Mouse (Mus musculus): Measurements from ENCODE around the gene Prss57. TPM values are rescaled to one million over a fixed set of nuclear protein-coding genes. Genes with fewer than 3 reads are reported as not detected.

Gene Prss57
- polyA plus RNA-seq, 1 experiment from 2014 or later, result not detected

GRCm38 (mm10) chr10:79823011-79823410 lies 32.2 kb upstream of the Prss57 start:
- no peak overlapping the region for H3K4me3 ChIP-seq (ENCODE audit: low read depth, low read length)
- H3K36me3 ChIP-seq (ENCODE audit: control insufficient read depth, insufficient read depth, low read length), result peaks cover 7% of the 10 kb centered on the region; the same call in 1 of the 2 replicates
- H3K9me3 ChIP-seq (ENCODE audit: control insufficient read depth, low read length), result no peaks in the 10 kb centered on the region
- no peak overlapping the region for H3K9ac ChIP-seq (ENCODE audit: low read length)
- H3K27me3 ChIP-seq (ENCODE audit: control insufficient read depth, insufficient read depth, low read length), result no peaks in the 10 kb centered on the region
- peaks cover 5% of the 10 kb centered on the region; the same call in 1 of the 2 replicates for H3K4me1 ChIP-seq (ENCODE audit: control insufficient read depth, insufficient read depth, low read length)
- 74% methylated on average over 6 of the region's 6 CpGs for WGBS
- no peak for DNase-seq (ENCODE audit: low spot score)
- no peak overlapping the region for H3K4me2 ChIP-seq (ENCODE audit: low read depth)
- H3K27ac ChIP-seq (ENCODE audit: low read depth, low read length), result 0 out of 2 replicates have a peak overlapping the region, but pooled peaks have one; percentile 20
- no peak for ATAC-seq (ENCODE audit: insufficient read depth, low FRiP score, low TSS enrichment)

- Histone ChIP-seq H3K4me3 (ENCODE audit: low read depth, low read length) (no peak overlapping the region), H3K27ac (ENCODE audit: low read depth, low read length) (0 out of 2 replicates have a peak overlapping the region, but pooled peaks have one; percentile 20), H3K36me3 (ENCODE audit: control insufficient read depth, insufficient read depth, low read length) (peaks cover 8% of the 10 kb centered on the region; the same call in 1 of the 2 replicates), H3K27me3 (ENCODE audit: control insufficient read depth, insufficient read depth, low read length) (no peaks in the 10 kb centered on the region), H3K4me1 (ENCODE audit: control insufficient read depth, insufficient read depth, low read length) (peaks cover 5% of the 10 kb centered on the region; the same call in 1 of the 2 replicates), H3K9me3 (ENCODE audit: control insufficient read depth, low read length) (no peaks in the 10 kb centered on the region), H3K4me2 (ENCODE audit: low read depth) (no peak overlapping the region), H3K9ac (ENCODE audit: low read length) (no peak overlapping the region)
- no peak for DNase-seq (ENCODE audit: low spot score)
- WGBS, result 43% methylated on average over 16 of the region's 17 CpGs
- ATAC-seq (ENCODE audit: insufficient read depth, low FRiP score, low TSS enrichment), result no peak
Measured at GRCm38 (mm10) chr10:79822372-79822771, 31.6 kb upstream of the Prss57 start.

GRCm38 (mm10) chr10:79821731-79822130 lies 31.0 kb upstream of the Prss57 start:
- ATAC-seq (ENCODE audit: insufficient read depth, low FRiP score, low TSS enrichment) (no peak), DNase-seq (ENCODE audit: low spot score) (no peak)
- Histone ChIP-seq H3K4me2 (ENCODE audit: low read depth) (no peak overlapping the region), H3K4me1 (ENCODE audit: control insufficient read depth, insufficient read depth, low read length) (peaks cover 5% of the 10 kb centered on the region; the same call in 1 of the 2 replicates), H3K27me3 (ENCODE audit: control insufficient read depth, insufficient read depth, low read length) (no peaks in the 10 kb centered on the region), H3K27ac (ENCODE audit: low read depth, low read length) (no peak overlapping the region), H3K9me3 (ENCODE audit: control insufficient read depth, low read length) (no peaks in the 10 kb centered on the region), H3K9ac (ENCODE audit: low read length) (no peak overlapping the region), H3K36me3 (ENCODE audit: control insufficient read depth, insufficient read depth, low read length) (peaks cover 8% of the 10 kb centered on the region; the same call in 1 of the 2 replicates), H3K4me3 (ENCODE audit: low read depth, low read length) (no peak overlapping the region)
- WGBS, result 90% methylated on average over 12 of the region's 12 CpGs

GRCm38 (mm10) chr10:79820782-79821181 lies 30.0 kb upstream of the Prss57 start, which contains the start of gene Misp:
TSS of gene Misp (plus strand) at chr10:79820989.
- Histone ChIP-seq H3K4me3 (ENCODE audit: low read depth, low read length) (no peak within 1 kb of the TSS), H3K27me3 (ENCODE audit: control insufficient read depth, insufficient read depth, low read length) (no peaks in the 10 kb centered on the region), H3K4me2 (ENCODE audit: low read depth) (no peak within 1 kb of the TSS), H3K9ac (ENCODE audit: low read length) (no peak within 1 kb of the TSS), H3K9me3 (ENCODE audit: control insufficient read depth, low read length) (no peaks in the 10 kb centered on the region), H3K27ac (ENCODE audit: low read depth, low read length) (no peak within 1 kb of the TSS), H3K4me1 (ENCODE audit: control insufficient read depth, insufficient read depth, low read length) (peaks cover 5% of the 10 kb centered on the region; the same call in 1 of the 2 replicates), H3K36me3 (ENCODE audit: control insufficient read depth, insufficient read depth, low read length) (peaks cover 11% of the 10 kb centered on the region; the same call in 1 of the 2 replicates)
- DNase-seq (ENCODE audit: low spot score) (no peak), ATAC-seq (ENCODE audit: insufficient read depth, low FRiP score, low TSS enrichment) (no peak)
- 74% methylated on average over 11 of the region's 11 CpGs for WGBS

- H3K9ac ChIP-seq (ENCODE audit: low read length), result no peak overlapping the region
- WGBS, result 84% methylated on average over 8 of the region's 8 CpGs
- no peak overlapping the region for H3K4me2 ChIP-seq (ENCODE audit: low read depth)
- H3K27ac ChIP-seq (ENCODE audit: low read depth, low read length), result no peak overlapping the region
- peaks cover 11% of the 10 kb centered on the region for H3K36me3 ChIP-seq (ENCODE audit: control insufficient read depth, insufficient read depth, low read length)
- H3K9me3 ChIP-seq (ENCODE audit: control insufficient read depth, low read length), result no peaks in the 10 kb centered on the region
- no peak for DNase-seq (ENCODE audit: low spot score)
- no peak overlapping the region for H3K4me3 ChIP-seq (ENCODE audit: low read depth, low read length)
- peaks cover 5% of the 10 kb centered on the region; the same call in 1 of the 2 replicates for H3K4me1 ChIP-seq (ENCODE audit: control insufficient read depth, insufficient read depth, low read length)
- ATAC-seq (ENCODE audit: insufficient read depth, low FRiP score, low TSS enrichment), result no peak
- no peaks in the 10 kb centered on the region for H3K27me3 ChIP-seq (ENCODE audit: control insufficient read depth, insufficient read depth, low read length)
Measured at GRCm38 (mm10) chr10:79820277-79820676, 29.5 kb upstream of the Prss57 start.

GRCm38 (mm10) chr10:79819606-79820005 lies 28.8 kb upstream of the Prss57 start:
- no peak; the same call in 1 of the 2 replicates for ATAC-seq (ENCODE audit: insufficient read depth, low FRiP score, low TSS enrichment)
- 91% methylated on average over 17 of the region's 17 CpGs for WGBS
- Histone ChIP-seq H3K9me3 (ENCODE audit: control insufficient read depth, low read length) (no peaks in the 10 kb centered on the region), H3K36me3 (ENCODE audit: control insufficient read depth, insufficient read depth, low read length) (peaks cover 13% of the 10 kb centered on the region), H3K27me3 (ENCODE audit: control insufficient read depth, insufficient read depth, low read length) (no peaks in the 10 kb centered on the region), H3K4me3 (ENCODE audit: low read depth, low read length) (no peak overlapping the region), H3K4me2 (ENCODE audit: low read depth) (no peak overlapping the region), H3K4me1 (ENCODE audit: control insufficient read depth, insufficient read depth, low read length) (peaks cover 5% of the 10 kb centered on the region; the same call in 1 of the 2 replicates), H3K27ac (ENCODE audit: low read depth, low read length) (no peak overlapping the region), H3K9ac (ENCODE audit: low read length) (no peak overlapping the region)
- DNase-seq (ENCODE audit: low spot score), result no peak

- H3K4me3 ChIP-seq (ENCODE audit: low read depth, low read length), result no peak overlapping the region
- no peaks in the 10 kb centered on the region for H3K27me3 ChIP-seq (ENCODE audit: control insufficient read depth, insufficient read depth, low read length)
- H3K9me3 ChIP-seq (ENCODE audit: control insufficient read depth, low read length), result no peaks in the 10 kb centered on the region
- DNase-seq (ENCODE audit: low spot score) (no peak), ATAC-seq (ENCODE audit: insufficient read depth, low FRiP score, low TSS enrichment) (no peak)
- H3K36me3 ChIP-seq (ENCODE audit: control insufficient read depth, insufficient read depth, low read length), result peaks cover 13% of the 10 kb centered on the region
- WGBS, result 74% methylated on average over 4 of the region's 4 CpGs
- no peak overlapping the region for H3K27ac ChIP-seq (ENCODE audit: low read depth, low read length)
- H3K4me1 ChIP-seq (ENCODE audit: control insufficient read depth, insufficient read depth, low read length), result peaks cover 5% of the 10 kb centered on the region; the same call in 1 of the 2 replicates
- H3K9ac ChIP-seq (ENCODE audit: low read length), result no peak overlapping the region
- H3K4me2 ChIP-seq (ENCODE audit: low read depth), result no peak overlapping the region
Measured at GRCm38 (mm10) chr10:79818225-79818624, 27.5 kb upstream of the Prss57 start.

GRCm38 (mm10) chr10:79817111-79817510 lies 26.4 kb upstream of the Prss57 start:
- H3K4me3 ChIP-seq (ENCODE audit: low read depth, low read length), result no peak overlapping the region
- peaks cover 13% of the 10 kb centered on the region for H3K36me3 ChIP-seq (ENCODE audit: control insufficient read depth, insufficient read depth, low read length)
- 75% methylated on average over 2 of the region's 2 CpGs for WGBS
- H3K9ac ChIP-seq (ENCODE audit: low read length), result no peak overlapping the region
- no peak overlapping the region for H3K4me2 ChIP-seq (ENCODE audit: low read depth)
- H3K4me1 ChIP-seq (ENCODE audit: control insufficient read depth, insufficient read depth, low read length), result 0 out of 2 replicates have a peak, but pooled peaks cover 3% of the 10 kb centered on the region
- H3K9me3 ChIP-seq (ENCODE audit: control insufficient read depth, low read length), result no peaks in the 10 kb centered on the region
- DNase-seq (ENCODE audit: low spot score) (no peak), ATAC-seq (ENCODE audit: insufficient read depth, low FRiP score, low TSS enrichment) (no peak)
- no peak overlapping the region for H3K27ac ChIP-seq (ENCODE audit: low read depth, low read length)
- no peaks in the 10 kb centered on the region for H3K27me3 ChIP-seq (ENCODE audit: control insufficient read depth, insufficient read depth, low read length)

Measured in neural tube, embryonic 11.5 days (tissue).